Mouse (Mus musculus): ENCODE data around the gene Pex13.

GRCm38 (mm10) chr11:23693286-23693685, 27.5 kb upstream of the Pex13 start:
- TF ChIP-seq CTCF (IDR thresholded peaks at IDR 0.05; ENCODE audit: insufficient read depth, low read depth, low read length) (no peak), POLR2A (IDR thresholded peaks at IDR 0.05; ENCODE audit: insufficient read depth, low read depth, low read length) (no peak)

All from olfactory bulb, adult 2 months (tissue).